11 mouse cellular contexts compared by ENCODE assay signal in genomic region chr14:45364211-45365195, GRCm38 (mm10). TPM values are rescaled to one million over a fixed set of nuclear protein-coding genes. Genes with fewer than 3 reads are reported as not detected.
DNase-seq lines count a peak whose midpoint lies in the region; ATAC-seq and TF ChIP-seq lines count a peak whose summit lies in the region.
"Had no signal": no experiment of that assay in that cellular context is flagged by ENCODE, and none has a peak within 500 bp of the region (broad histone marks: within the 10 kb centered on the region; RNA-seq: fewer than 3 reads in every experiment).

No protein-coding gene starts in this region.

- 43% methylated on average over 16 of the region's 16 CpGs for WGBS in forebrain, postnatal 0 days
- WGBS in stomach, postnatal 0 days = 82% methylated on average over 16 of the region's 16 CpGs
- 90% methylated on average over 16 of the region's 16 CpGs for WGBS in intestine, embryonic 15.5 days

- H3K4me2 ChIP-seq in forebrain, postnatal 0 days (ENCODE audit: low read depth) = no peak overlapping the region
- no peak overlapping the region for H3K4me2 ChIP-seq in stomach, postnatal 0 days (replicated peaks; ENCODE audit: low read depth)
- no peak overlapping the region for H3K4me2 ChIP-seq in intestine, embryonic 15.5 days (replicated peaks)
- H3K4me2 ChIP-seq: embryonic facial prominence, embryonic 12.5 days; lung, embryonic 15.5 days had no signal

- ATAC-seq in cerebellum, adult (ENCODE audit: insufficient number of reproducible peaks, low FRiP score, low TSS enrichment) = peak; percentile 97
- peak; percentile 83 for ATAC-seq in forebrain, postnatal 0 days
- ATAC-seq in stomach, postnatal 0 days (ENCODE audit: low FRiP score, low TSS enrichment) = no peak
- no peak for ATAC-seq in intestine, embryonic 15.5 days
- ATAC-seq: inflammation-experienced regulatory T-cells, adult 6 months had no signal

- H3K4me1 ChIP-seq in forebrain, postnatal 0 days (ENCODE audit: insufficient read depth) = 0 out of 2 replicates have a peak, but pooled peaks cover 3% of the 10 kb centered on the region
- H3K4me1 ChIP-seq in stomach, postnatal 0 days (replicated peaks; ENCODE audit: control insufficient read depth, insufficient read depth) = no peaks in the 10 kb centered on the region
- no peaks in the 10 kb centered on the region for H3K4me1 ChIP-seq in intestine, embryonic 15.5 days (replicated peaks)
- H3K4me1 ChIP-seq: lung, embryonic 15.5 days had no signal

- TF ChIP-seq EP300 in stomach, postnatal 0 days (optimal IDR thresholded peaks at IDR 0.05) = no peak

- no peak overlapping the region for H3K9ac ChIP-seq in forebrain, postnatal 0 days
- H3K9ac ChIP-seq in stomach, postnatal 0 days (ENCODE audit: low read length) = no peak overlapping the region
- no peak overlapping the region for H3K9ac ChIP-seq in intestine, embryonic 15.5 days
- H3K9ac ChIP-seq: embryonic facial prominence, embryonic 12.5 days; lung, embryonic 15.5 days had no signal

- no peaks in the 10 kb centered on the region for H3K27me3 ChIP-seq in forebrain, postnatal 0 days (ENCODE audit: insufficient read depth, low read length)
- no peaks in the 10 kb centered on the region for H3K27me3 ChIP-seq in stomach, postnatal 0 days (ENCODE audit: control insufficient read depth, insufficient read depth, low read length)
- H3K27me3 ChIP-seq in intestine, embryonic 15.5 days (replicated peaks) = no peaks in the 10 kb centered on the region
- H3K27me3 ChIP-seq: embryonic facial prominence, embryonic 12.5 days; lung, embryonic 15.5 days had no signal

- no peak overlapping the region for H3K4me3 ChIP-seq in forebrain, postnatal 0 days (ENCODE audit: low read depth, low read length)
- no peak overlapping the region for H3K4me3 ChIP-seq in stomach, postnatal 0 days (ENCODE audit: low read depth, low read length)
- H3K4me3 ChIP-seq in intestine, embryonic 15.5 days (replicated peaks) = no peak overlapping the region
- H3K4me3 ChIP-seq: embryonic facial prominence, embryonic 12.5 days; lung, embryonic 15.5 days had no signal

- peaks cover 4% of the 10 kb centered on the region for H3K36me3 ChIP-seq in forebrain, postnatal 0 days (ENCODE audit: insufficient read depth)
- H3K36me3 ChIP-seq in stomach, postnatal 0 days (ENCODE audit: control insufficient read depth, insufficient read depth, low read length) = no peaks in the 10 kb centered on the region
- peaks cover 6% of the 10 kb centered on the region for H3K36me3 ChIP-seq in intestine, embryonic 15.5 days

- DNase-seq in kidney, adult 8-10 months = peak; percentile 49 to 51
- DNase-seq in kidney, postnatal 4 days = no peak
- peak; percentile 60 for DNase-seq in forebrain, postnatal 0 days
- peak; percentile 8 for DNase-seq in lung, postnatal 25 days (ENCODE audit: low spot score)
- DNase-seq in stomach, postnatal 0 days (ENCODE audit: low spot score) = no peak
- DNase-seq in urinary bladder, postnatal 25 days (ENCODE audit: low spot score) = no peak

- H3K9me3 ChIP-seq in forebrain, postnatal 0 days (ENCODE audit: low read length) = 0 out of 2 replicates have a peak, but pooled peaks cover under 1% of the 10 kb centered on the region
- no peaks in the 10 kb centered on the region for H3K9me3 ChIP-seq in stomach, postnatal 0 days (ENCODE audit: control insufficient read depth, low read length)
- no peaks in the 10 kb centered on the region for H3K9me3 ChIP-seq in intestine, embryonic 15.5 days
- H3K9me3 ChIP-seq: lung, embryonic 15.5 days had no signal

- H3K27ac ChIP-seq in forebrain, postnatal 0 days (ENCODE audit: low read depth, low read length) = peak overlapping the region; percentile 47; the same call in 1 of the 2 replicates
- H3K27ac ChIP-seq in stomach, postnatal 0 days (replicated peaks) = no peak overlapping the region
- H3K27ac ChIP-seq in intestine, embryonic 15.5 days = no peak overlapping the region
- H3K27ac ChIP-seq: embryonic facial prominence, embryonic 12.5 days; lung, embryonic 15.5 days had no signal

- TF ChIP-seq CTCF in forebrain, postnatal 0 days (IDR thresholded peaks at IDR 0.05; ENCODE audit: low read depth) = no peak
- TF ChIP-seq CTCF in stomach, postnatal 0 days (IDR thresholded peaks at IDR 0.05; ENCODE audit: low read depth) = no peak

RNA-seq across cellular contexts. Expression of gene Styx, which starts 13.6 kb away (rescaled TPM):
- total RNA-seq in forebrain, postnatal 0 days (2014; rRNA removed) = 35.9 and 36.2 TPM in 2 replicates
- polyA plus RNA-seq in forebrain, postnatal 0 days (2015; fragmentation: Nextera tagmentation; extraction: Ambion mirVana) = 59.2 and 72.2 TPM in 2 replicates
- 48.8 and 50.6 TPM in 2 replicates for polyA plus RNA-seq in stomach, postnatal 0 days (2015; fragmentation: Nextera tagmentation; extraction: Ambion mirVana)
- 52.6 and 56.9 TPM in 2 replicates for polyA plus RNA-seq in intestine, embryonic 15.5 days (2015; fragmentation: Nextera tagmentation; extraction: Ambion mirVana)

RNA-seq across cellular contexts. Expression of gene Psmc6, which starts 34.9 kb away (rescaled TPM):
- total RNA-seq in forebrain, postnatal 0 days (2014; rRNA removed) = 156 and 159 TPM in 2 replicates
- polyA plus RNA-seq in forebrain, postnatal 0 days (2015; fragmentation: Nextera tagmentation; extraction: Ambion mirVana) = 140 and 156 TPM in 2 replicates
- polyA plus RNA-seq in stomach, postnatal 0 days (2015; fragmentation: Nextera tagmentation; extraction: Ambion mirVana) = 94.4 and 94.9 TPM in 2 replicates
- polyA plus RNA-seq in intestine, embryonic 15.5 days (2015; fragmentation: Nextera tagmentation; extraction: Ambion mirVana) = 129 and 148 TPM in 2 replicates

RNA-seq across cellular contexts. Expression of gene Gnpnat1, which starts 40.2 kb away (rescaled TPM):
- 23.6 and 31.1 TPM in 2 replicates for total RNA-seq in forebrain, postnatal 0 days (2014; rRNA removed)
- polyA plus RNA-seq in forebrain, postnatal 0 days (2015; fragmentation: Nextera tagmentation; extraction: Ambion mirVana) = 14.9 and 19.2 TPM in 2 replicates
- 44.3 and 45.3 TPM in 2 replicates for polyA plus RNA-seq in stomach, postnatal 0 days (2015; fragmentation: Nextera tagmentation; extraction: Ambion mirVana)
- polyA plus RNA-seq in intestine, embryonic 15.5 days (2015; fragmentation: Nextera tagmentation; extraction: Ambion mirVana) = 60.0 and 69.2 TPM in 2 replicates

RNA-seq across cellular contexts. Expression of gene Ero1l, which starts 45.9 kb away (rescaled TPM):
- total RNA-seq in forebrain, postnatal 0 days (2014; rRNA removed) = 19.1 and 24.9 TPM in 2 replicates
- 13.8 and 17.9 TPM in 2 replicates for polyA plus RNA-seq in forebrain, postnatal 0 days (2015; fragmentation: Nextera tagmentation; extraction: Ambion mirVana)
- polyA plus RNA-seq in stomach, postnatal 0 days (2015; fragmentation: Nextera tagmentation; extraction: Ambion mirVana) = 46.5 and 55.6 TPM in 2 replicates
- polyA plus RNA-seq in intestine, embryonic 15.5 days (2015; fragmentation: Nextera tagmentation; extraction: Ambion mirVana) = 56.1 and 73.9 TPM in 2 replicates

Comparison
In these comparisons a context has a peak if more than half of its experiments do, and no peak if none do; other contexts are left out.
1. DNase-seq: peak in kidney, adult 8-10 months (2 of 2), forebrain, postnatal 0 days (single experiment) and lung, postnatal 25 days (single experiment); none in kidney, postnatal 4 days (0 of 2), stomach, postnatal 0 days (single experiment) and urinary bladder, postnatal 25 days (single experiment).
2. ATAC-seq: peak in cerebellum, adult (single experiment) and forebrain, postnatal 0 days (single experiment); none in stomach, postnatal 0 days (single experiment) and intestine, embryonic 15.5 days (single experiment).